Mouse (Mus musculus) MEL (cell line): ENCODE data around the gene Lhpp. TPM values are rescaled to one million over a fixed set of nuclear protein-coding genes. Genes with fewer than 3 reads are reported as not detected.

ENCODE experiments used
- DNase-seq: peaks from one replicate; pipeline ENCODE4 v3.0.0; 2011; ENCODE audit warnings: low read depth, low spot score
- H3K27ac ChIP-seq: 2 replicates; pipeline ENCODE4 v1.5.1; 2012; ENCODE audit warnings: low read depth, mild to moderate bottlenecking, control low read depth, low read length, moderate library complexity; ENCODE audit not compliant: control insufficient read depth
- H3K27me3 ChIP-seq, 2 experiments: fragments of 150-350 bp in 1 of 2; sonication (generic) in 1 of 2; 2 replicates each; pipeline ENCODE4 v1.6.1; 2012; ENCODE audit warnings: low read length in 2 of 2, mild to moderate bottlenecking in 2 of 2, improper control_type of control experiment in 1 of 2, moderate library complexity in 1 of 2; ENCODE audit not compliant: insufficient read depth in 2 of 2, control insufficient read depth in 1 of 2
- H3K36me3 ChIP-seq, 2 experiments: 2 replicates each; pipeline ENCODE4 v1.6.1; 2012 to 2014; ENCODE audit warnings: low read length in 2 of 2, improper control_type of control experiment in 1 of 2, inconsistent platforms in 1 of 2, mild to moderate bottlenecking in 1 of 2; ENCODE audit not compliant: insufficient read depth in 2 of 2, control insufficient read depth in 1 of 2
- H3K4me1 ChIP-seq, 2 experiments: fragments of 150-350 bp in 1 of 2; sonication (generic) in 1 of 2; 2 replicates each; pipeline ENCODE4 v1.6.1; 2012; ENCODE audit warnings: low read length in 2 of 2, improper control_type of control experiment in 1 of 2, mild to moderate bottlenecking in 1 of 2; ENCODE audit not compliant: insufficient read depth in 2 of 2, control insufficient read depth in 1 of 2
- H3K4me3 ChIP-seq, 2 experiments: fragments of 150-350 bp in 1 of 2; sonication (generic) in 1 of 2; 2 replicates each; pipeline ENCODE4 v1.5.1; 2012; ENCODE audit warnings: low read depth in 2 of 2, low read length in 2 of 2, mild to moderate bottlenecking in 2 of 2, moderate library complexity in 2 of 2, control low read depth in 1 of 2, improper control_type of control experiment in 1 of 2; ENCODE audit not compliant: control insufficient read depth in 1 of 2, insufficient read depth in 1 of 2
- H3K79me2 ChIP-seq: 2 replicates; pipeline ENCODE4 v1.6.1; 2012; ENCODE audit warnings: mild to moderate bottlenecking, low read length, moderate library complexity; ENCODE audit not compliant: control insufficient read depth, poor library complexity, insufficient read depth
- H3K9ac ChIP-seq: 2 replicates; pipeline ENCODE4 v1.6.1; 2012; ENCODE audit warnings: low read depth, mild to moderate bottlenecking, control low read depth, low read length, moderate library complexity; ENCODE audit not compliant: control insufficient read depth, poor library complexity, severe bottlenecking
- H3K9me3 ChIP-seq: fragments of 150-350 bp; sonication (generic); replicated peaks from 2 replicates; pipeline ENCODE4 v1.6.1; 2012; ENCODE audit warnings: mild to moderate bottlenecking, low read length, improper control_type of control experiment, moderate library complexity; ENCODE audit not compliant: insufficient read depth
- BHLHE40 ChIP-seq: IDR thresholded peaks from 2 replicates; pipeline ENCODE4 v1.6.1; 2012; ENCODE audit warnings: low read depth, mild to moderate bottlenecking, inconsistent platforms, low read length, improper control_type of control experiment, borderline replicate concordance
- CHD1 ChIP-seq: IDR thresholded peaks from 2 replicates; pipeline ENCODE4 v1.6.1; 2012; ENCODE audit warnings: low read depth, mild to moderate bottlenecking, inconsistent platforms, low read length, improper control_type of control experiment
- CHD2 ChIP-seq: IDR thresholded peaks from 2 replicates; pipeline ENCODE4 v1.6.1; 2011; ENCODE audit warnings: low read length, improper control_type of control experiment
- CTCF ChIP-seq, 3 experiments: IDR thresholded peaks in 2 of 3; conservative IDR thresholded peaks in 1 of 3; 2 replicates each; pipeline ENCODE4 v1.5.1; 2011 to 2012; ENCODE audit warnings: low read length in 3 of 3, low read depth in 2 of 3, mild to moderate bottlenecking in 2 of 3, improper control_type of control experiment in 1 of 3, inconsistent platforms in 1 of 3, mixed read lengths in 1 of 3, moderate library complexity in 1 of 3; ENCODE audit not compliant: control insufficient read depth in 1 of 3, insufficient read depth in 1 of 3, poor library complexity in 1 of 3, severe bottlenecking in 1 of 3
- E2F4 ChIP-seq: IDR thresholded peaks from 2 replicates; pipeline ENCODE4 v1.6.1; 2011; ENCODE audit warnings: low read depth, low read length, improper control_type of control experiment, borderline replicate concordance
- ELF1 ChIP-seq: IDR thresholded peaks from 2 replicates; pipeline ENCODE4 v1.6.1; 2014; ENCODE audit warnings: low read depth, mild to moderate bottlenecking, inconsistent platforms, low read length, improper control_type of control experiment, moderate library complexity
- EP300 ChIP-seq, 2 experiments: IDR thresholded peaks; 2 replicates each; pipeline ENCODE4 v1.6.1; 2011; ENCODE audit warnings: improper control_type of control experiment in 2 of 2, low read length in 2 of 2, low read depth in 1 of 2, mild to moderate bottlenecking in 1 of 2
- ETS1 ChIP-seq: IDR thresholded peaks from 2 replicates; pipeline ENCODE4 v1.6.1; 2012; ENCODE audit warnings: low read depth, mild to moderate bottlenecking, inconsistent platforms, low read length, improper control_type of control experiment, moderate library complexity
- GABPA ChIP-seq: IDR thresholded peaks from 2 replicates; pipeline ENCODE4 v1.6.1; 2012; ENCODE audit warnings: low read depth, mild to moderate bottlenecking, inconsistent platforms, low read length, improper control_type of control experiment, moderate library complexity
- GATA1 ChIP-seq: IDR thresholded peaks from 2 replicates; pipeline ENCODE4 v1.6.1; 2011; ENCODE audit warnings: low read depth, low read length, improper control_type of control experiment
- JUND ChIP-seq: IDR thresholded peaks from 2 replicates; pipeline ENCODE4 v1.6.1; 2011; ENCODE audit warnings: low read depth, mild to moderate bottlenecking, improper control_type of control experiment, low read length
- KAT2A ChIP-seq: conservative IDR thresholded peaks from 2 replicates; pipeline ENCODE4 v1.6.1; 2012; ENCODE audit warnings: low read depth, low read length, improper control_type of control experiment, inconsistent platforms
- MAFK ChIP-seq: IDR thresholded peaks from 2 replicates; pipeline ENCODE4 v1.6.1; 2011; ENCODE audit warnings: low read depth, mild to moderate bottlenecking, low read length, improper control_type of control experiment, borderline replicate concordance
- MAX ChIP-seq: IDR thresholded peaks from 2 replicates; pipeline ENCODE4 v1.6.1; 2011; ENCODE audit warnings: low read length, improper control_type of control experiment
- MAZ ChIP-seq: IDR thresholded peaks from 2 replicates; pipeline ENCODE4 v1.6.1; 2012; ENCODE audit warnings: low read depth, mild to moderate bottlenecking, inconsistent platforms, low read length, improper control_type of control experiment
- MEF2A ChIP-seq: IDR thresholded peaks from 2 replicates; pipeline ENCODE4 v1.6.1; 2014; ENCODE audit warnings: low read depth, mild to moderate bottlenecking, inconsistent platforms, low read length, improper control_type of control experiment; ENCODE audit not compliant: poor library complexity, insufficient replicate concordance, severe bottlenecking; ENCODE audit errors: extremely low read depth
- MXI1 ChIP-seq: IDR thresholded peaks from 2 replicates; pipeline ENCODE4 v1.6.1; 2011; ENCODE audit warnings: mild to moderate bottlenecking, low read depth, low read length, improper control_type of control experiment
- MYB ChIP-seq: IDR thresholded peaks from 2 replicates; pipeline ENCODE4 v1.6.1; 2011; ENCODE audit warnings: mild to moderate bottlenecking, low read depth, low read length, improper control_type of control experiment
- MYC ChIP-seq: IDR thresholded peaks from 2 replicates; pipeline ENCODE4 v1.6.1; 2011; ENCODE audit warnings: low read depth, mild to moderate bottlenecking, low read length, improper control_type of control experiment, moderate library complexity
- NRF1 ChIP-seq: IDR thresholded peaks from 2 replicates; pipeline ENCODE4 v1.6.1; 2014; ENCODE audit warnings: low read depth, mild to moderate bottlenecking, inconsistent platforms, low read length, improper control_type of control experiment, moderate library complexity; ENCODE audit not compliant: poor library complexity, insufficient read depth, severe bottlenecking
- POLR2AphosphoS2 ChIP-seq: IDR thresholded peaks from 2 replicates; pipeline ENCODE4 v1.6.1; 2011; ENCODE audit warnings: low read length, improper control_type of control experiment
- RAD21 ChIP-seq: IDR thresholded peaks from 2 replicates; pipeline ENCODE4 v1.6.1; 2011; ENCODE audit warnings: mild to moderate bottlenecking, low read depth, low read length, improper control_type of control experiment
- RCOR1 ChIP-seq: IDR thresholded peaks from 2 replicates; pipeline ENCODE4 v1.6.1; 2012; ENCODE audit warnings: low read depth, mild to moderate bottlenecking, inconsistent platforms, low read length, improper control_type of control experiment
- SIN3A ChIP-seq: IDR thresholded peaks from 2 replicates; pipeline ENCODE4 v1.6.1; 2012; ENCODE audit warnings: low read length, improper control_type of control experiment, inconsistent platforms
- SMC3 ChIP-seq: IDR thresholded peaks from 2 replicates; pipeline ENCODE4 v1.6.1; 2011; ENCODE audit warnings: low read depth, low read length, improper control_type of control experiment
- TAL1 ChIP-seq: IDR thresholded peaks from 2 replicates; pipeline ENCODE4 v1.6.1; 2012; ENCODE audit warnings: mild to moderate bottlenecking, inconsistent platforms, low read length, moderate library complexity, mixed read lengths
- TBP ChIP-seq: IDR thresholded peaks from 2 replicates; pipeline ENCODE4 v1.8.0; 2011; ENCODE audit warnings: low read depth, low read length, improper control_type of control experiment
- UBTF ChIP-seq: IDR thresholded peaks from 2 replicates; pipeline ENCODE4 v1.6.1; 2012; ENCODE audit warnings: low read depth, mild to moderate bottlenecking, inconsistent platforms, low read length, improper control_type of control experiment, moderate library complexity, borderline replicate concordance; ENCODE audit not compliant: insufficient read depth
- USF1 ChIP-seq: IDR thresholded peaks from 2 replicates; pipeline ENCODE4 v1.6.1; 2014; ENCODE audit warnings: low read depth, mild to moderate bottlenecking, inconsistent platforms, low read length, improper control_type of control experiment, moderate library complexity
- USF2 ChIP-seq, 2 experiments: IDR thresholded peaks; 2 replicates each; pipeline ENCODE4 v1.6.1; 2011 to 2012; ENCODE audit warnings: improper control_type of control experiment in 2 of 2, low read length in 2 of 2, borderline replicate concordance in 1 of 2, inconsistent platforms in 1 of 2, low read depth in 1 of 2, mild to moderate bottlenecking in 1 of 2; ENCODE audit not compliant: insufficient read depth in 1 of 2
- ZC3H11A ChIP-seq: IDR thresholded peaks from 2 replicates; pipeline ENCODE4 v1.6.1; 2012; ENCODE audit warnings: low read depth, mild to moderate bottlenecking, inconsistent platforms, low read length, improper control_type of control experiment
- ZKSCAN1 ChIP-seq: IDR thresholded peaks from 2 replicates; pipeline ENCODE4 v1.6.1; 2012; ENCODE audit warnings: low read depth, mild to moderate bottlenecking, inconsistent platforms, low read length, improper control_type of control experiment, moderate library complexity
- ZMIZ1 ChIP-seq: IDR thresholded peaks from 2 replicates; pipeline ENCODE4 v1.6.1; 2012; ENCODE audit warnings: low read depth, mild to moderate bottlenecking, inconsistent platforms, low read length, improper control_type of control experiment, moderate library complexity
- ZNF384 ChIP-seq: IDR thresholded peaks from 2 replicates; pipeline ENCODE4 v1.6.1; 2012; ENCODE audit warnings: low read depth, mild to moderate bottlenecking, inconsistent platforms, low read length, improper control_type of control experiment
- polyA plus RNA-seq, 2 experiments: library from polyadenylated mRNA; stranded (reverse) in 1 of 2; unstranded in 1 of 2; fragments of >175 nt in 1 of 2; fragments of >200 nt in 1 of 2; gene quantifications; 2 replicates each; pipeline versions ENCODE4 v1.2.1 to v1.2.4; 2012; ENCODE audit warnings: low replicate concordance in 2 of 2, low read depth in 1 of 2; ENCODE audit not compliant: insufficient read length in 2 of 2, insufficient read depth in 1 of 2, missing spikeins in 1 of 2
- total RNA-seq: library from RNA; depleted of rRNA; stranded (reverse); fragments of 300-350 nt; gene quantifications from 2 replicates; pipeline ENCODE4 v1.2.3, GENCODE M21; 2012

The Lhpp gene
- total and polyA plus RNA-seq, 3 experiments, result 31.0 to 39.3 TPM; not detected in 1

DNA sequence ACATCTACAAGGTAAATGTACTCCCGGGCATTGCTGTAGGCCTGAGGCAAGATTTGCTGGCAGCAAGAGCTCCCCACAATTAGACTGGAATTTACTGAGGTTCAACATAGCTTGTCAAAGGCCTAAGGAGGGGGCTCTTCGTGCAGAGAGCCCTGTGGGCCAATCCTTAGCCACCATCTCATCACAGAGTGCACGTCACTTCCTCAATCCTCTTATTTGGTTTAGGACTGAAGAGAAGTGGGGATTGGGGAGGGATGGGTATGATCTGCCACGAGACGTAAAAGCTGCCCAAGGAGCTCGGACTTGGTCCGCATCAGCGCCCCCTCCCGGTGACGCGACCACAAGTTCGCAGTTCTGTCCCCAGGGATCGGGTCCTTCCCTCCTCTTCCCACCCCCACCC lies 34.8 kb upstream of the Lhpp start (continued):
- TF ChIP-seq USF1 (no peak), UBTF (0 out of 2 replicates have a peak, but pooled peaks have one; percentile 21)

DNA sequence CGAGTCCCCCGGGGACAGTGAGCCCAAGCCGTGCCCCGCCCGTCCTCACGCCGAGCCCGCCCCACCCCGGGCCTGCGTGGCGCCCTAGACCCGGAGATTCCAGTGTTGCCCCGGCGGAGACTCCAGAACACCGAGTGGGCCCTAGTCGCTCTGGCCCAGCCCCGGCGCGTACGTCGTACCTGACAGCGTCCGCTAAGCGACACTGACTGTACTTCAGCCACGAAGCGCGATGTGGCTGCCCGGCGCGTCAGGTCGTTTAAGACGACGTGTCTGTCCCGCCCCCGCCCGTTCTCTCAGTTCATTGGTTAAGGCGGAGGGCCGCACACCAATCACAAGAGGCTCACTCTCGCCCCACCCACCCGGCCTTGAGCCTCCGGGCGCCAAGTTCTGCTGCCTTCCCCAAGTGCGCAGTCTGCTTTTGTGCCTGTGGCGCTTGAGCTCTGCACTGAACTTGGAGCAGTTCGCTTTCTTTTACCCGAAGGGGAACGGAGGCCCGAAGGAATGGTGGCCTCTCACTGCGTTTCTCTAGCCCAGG lies 34.3 kb upstream of the Lhpp start, which contains the start of gene Oat:
TSS of gene Oat (minus strand) at position 283 of the 535 bp plus-strand sequence.
- H3K36me3 ChIP-seq, result peaks cover 0 to 35% of the 10 kb centered on the region in 2 experiments; a peak in 2 of 4 replicates
- peak within 1 kb of the TSS; percentile 58 to 73 for H3K4me3 ChIP-seq
- peak within 1 kb of the TSS; percentile 86 for H3K27ac ChIP-seq
- H3K9ac ChIP-seq, result peak within 1 kb of the TSS; percentile 83
- H3K79me2 ChIP-seq, result peaks cover 31% of the 10 kb centered on the region
- DNase-seq, result peak; percentile 99
- no peaks in the 10 kb centered on the region for H3K9me3 ChIP-seq
- H3K27me3 ChIP-seq, result no peaks in the 10 kb centered on the region
- H3K4me1 ChIP-seq, result peaks cover 22 to 24% of the 10 kb centered on the region in 2 experiments
- peak; percentile 99 for TF ChIP-seq POLR2AphosphoS2
- TF ChIP-seq GATA1, result no peak
- peak; percentile 41; the same call in 1 of the 2 replicates for TF ChIP-seq E2F4
- peak; percentile 33; the same call in 1 of the 2 replicates for TF ChIP-seq ELF1
- no peak for TF ChIP-seq CTCF (IDR thresholded peaks at IDR 0.05 in 2 of 3, conservative IDR thresholded peaks at IDR 0.05 in 1 of 3; ENCODE audit: control insufficient read depth in 1 of 3, insufficient read depth in 1 of 3, low read depth in 2 of 3, low read length in 3 of 3, poor library complexity in 1 of 3, severe bottlenecking in 1 of 3)
- TF ChIP-seq RAD21, result no peak
- no peak for TF ChIP-seq JUND
- TF ChIP-seq USF2 (IDR thresholded peaks at IDR 0.05; ENCODE audit: borderline replicate concordance in 1 of 2, insufficient read depth in 1 of 2, low read depth in 1 of 2, low read length in 2 of 2), result no peak
- no peak for TF ChIP-seq TAL1
- no peak for TF ChIP-seq MYC
- TF ChIP-seq MEF2A, result no peak
- TF ChIP-seq SMC3, result no peak
- no peak for TF ChIP-seq KAT2A
- TF ChIP-seq USF1, result peak; percentile 55; the same call in 1 of the 2 replicates
- TF ChIP-seq BHLHE40, result no peak
- TF ChIP-seq ETS1, result no peak
- no peak for TF ChIP-seq GABPA
- no peak for TF ChIP-seq EP300 (IDR thresholded peaks at IDR 0.05; ENCODE audit: low read depth in 1 of 2, low read length in 2 of 2)
- peak; percentile 95 for TF ChIP-seq TBP
- no peak for TF ChIP-seq ZKSCAN1
- peak; percentile 36; the same call in 1 of the 2 replicates for TF ChIP-seq NRF1
- TF ChIP-seq CHD1, result no peak
- TF ChIP-seq SIN3A, result peak; percentile 65; the same call in 1 of the 2 replicates
- no peak for TF ChIP-seq ZC3H11A
- no peak for TF ChIP-seq MAZ
- no peak for TF ChIP-seq UBTF
- TF ChIP-seq ZMIZ1, result peak; percentile 99
- no peak for TF ChIP-seq CHD2
- 0 out of 2 replicates have a peak, but pooled peaks have one; percentile 68 for TF ChIP-seq MXI1
- TF ChIP-seq MAX, result peak; percentile 68; the same call in 1 of the 2 replicates
- no peak for TF ChIP-seq MYB
- no peak for TF ChIP-seq ZNF384
- TF ChIP-seq MAFK, result no peak
- no peak for TF ChIP-seq RCOR1
